ENCODE assay signal across 7 mouse cellular contexts in genomic region chr5:110980576-110980975, GRCm38 (mm10).
A peak's percentile ranks its signal among the peaks of the same experiment; 100 is the strongest.
DNase-seq lines count a peak whose midpoint lies in the region; ATAC-seq lines count a peak whose summit lies in the region.

No protein-coding gene starts in this region.

- H3K4me3 ChIP-seq in neural tube, embryonic 11.5 days (ENCODE audit: low read depth, low read length), result peak overlapping the region; percentile 64
- H3K4me3 ChIP-seq in forebrain, embryonic 15.5 days, result peak overlapping the region; percentile 66
- H3K4me3 ChIP-seq in limb, embryonic 15.5 days, result peak overlapping the region; percentile 76

- H3K27ac ChIP-seq in neural tube, embryonic 11.5 days (ENCODE audit: low read depth, low read length), result no peak overlapping the region; the same call in 1 of the 2 replicates
- H3K27ac ChIP-seq in forebrain, embryonic 15.5 days (replicated peaks), result peak overlapping the region; percentile 94
- H3K27ac ChIP-seq in limb, embryonic 15.5 days, result peak overlapping the region; percentile 96

- H3K27me3 ChIP-seq in neural tube, embryonic 11.5 days (ENCODE audit: control insufficient read depth, insufficient read depth, low read length), result no peaks in the 10 kb centered on the region
- H3K27me3 ChIP-seq in forebrain, embryonic 15.5 days, result no peaks in the 10 kb centered on the region
- H3K27me3 ChIP-seq in limb, embryonic 15.5 days, result no peaks in the 10 kb centered on the region

- no peak for ATAC-seq in neural tube, embryonic 11.5 days (ENCODE audit: insufficient read depth, low FRiP score, low TSS enrichment)
- no peak for ATAC-seq in forebrain, embryonic 15.5 days (replicated peaks)
- ATAC-seq in limb, embryonic 15.5 days (ENCODE audit: insufficient number of reproducible peaks, low FRiP score, low TSS enrichment, low read depth), result no peak
- ATAC-seq in megakaryocyte, adult 5-6 weeks (ENCODE audit: poor library complexity, severe bottlenecking), result no peak

- H3K4me1 ChIP-seq in neural tube, embryonic 11.5 days (ENCODE audit: control insufficient read depth, insufficient read depth, low read length), result no peaks in the 10 kb centered on the region
- H3K4me1 ChIP-seq in forebrain, embryonic 15.5 days, result peaks cover 60% of the 10 kb centered on the region
- peaks cover 23% of the 10 kb centered on the region for H3K4me1 ChIP-seq in limb, embryonic 15.5 days

- no peaks in the 10 kb centered on the region for H3K9me3 ChIP-seq in neural tube, embryonic 11.5 days (ENCODE audit: control insufficient read depth, low read length)
- no peaks in the 10 kb centered on the region for H3K9me3 ChIP-seq in forebrain, embryonic 15.5 days
- no peaks in the 10 kb centered on the region for H3K9me3 ChIP-seq in limb, embryonic 15.5 days

- DNase-seq in neural tube, embryonic 11.5 days (ENCODE audit: low spot score), result no peak
- DNase-seq in neural tube, embryonic 10.5 days (ENCODE audit: extremely low spot score, low spot score), result no peak
- DNase-seq in cerebellum, adult 8-10 months, result no peak
- DNase-seq in urinary bladder, postnatal 25 days (ENCODE audit: low spot score), result no peak

- WGBS in neural tube, embryonic 11.5 days, result 51% methylated on average over 5 of the region's 5 CpGs
- 56% methylated on average over 5 of the region's 5 CpGs for WGBS in forebrain, embryonic 15.5 days
- 16% methylated on average over 5 of the region's 5 CpGs for WGBS in limb, embryonic 15.5 days

- peak overlapping the region; percentile 61; the same call in 1 of the 2 replicates for H3K9ac ChIP-seq in neural tube, embryonic 11.5 days (ENCODE audit: low read length)
- H3K9ac ChIP-seq in forebrain, embryonic 15.5 days (replicated peaks), result peak overlapping the region; percentile 92
- peak overlapping the region; percentile 76; the same call in 1 of the 2 replicates for H3K9ac ChIP-seq in limb, embryonic 15.5 days

- H3K36me3 ChIP-seq in neural tube, embryonic 11.5 days (ENCODE audit: control insufficient read depth, insufficient read depth, low read length), result no peaks in the 10 kb centered on the region
- no peaks in the 10 kb centered on the region for H3K36me3 ChIP-seq in forebrain, embryonic 15.5 days
- H3K36me3 ChIP-seq in limb, embryonic 15.5 days, result no peaks in the 10 kb centered on the region; the same call in 1 of the 2 replicates

- peak overlapping the region; percentile 96 for H3K4me2 ChIP-seq in neural tube, embryonic 11.5 days (ENCODE audit: low read depth)
- H3K4me2 ChIP-seq in forebrain, embryonic 15.5 days (replicated peaks), result peak overlapping the region; percentile 78
- peak overlapping the region; percentile 79 for H3K4me2 ChIP-seq in limb, embryonic 15.5 days
